Comparison of ENCODE assay signal across 18 mouse cellular contexts in genomic region chr12:100498006-100498405, GRCm38 (mm10).
"Had no signal": no experiment of that assay in that cellular context is flagged by ENCODE, and none has a peak within 500 bp of the region (broad histone marks: within the 10 kb centered on the region; RNA-seq: fewer than 3 reads in every experiment).

No protein-coding gene starts in this region.

- H3K9me3 ChIP-seq: limb, embryonic 10.5 days; liver, embryonic 15.5 days; midbrain, embryonic 10.5 days; neural tube, embryonic 13.5 days; stomach, embryonic 15.5 days had no signal

- ATAC-seq: lung, postnatal 0 days; midbrain, embryonic 16.5 days had no signal

- DNase-seq: kidney, adult 9 months; kidney, postnatal 36 days; lung, adult 2 months; lung, postnatal 36 days; right cerebral cortex, postnatal 14 days; thymus, adult 2 months; thymus, postnatal 25 days had no signal

- H3K4me1 ChIP-seq: limb, embryonic 10.5 days; liver, embryonic 15.5 days; midbrain, embryonic 10.5 days had no signal

- H3K4me3 ChIP-seq: layer of hippocampus, adult 2 months; left cerebral cortex, adult 2 months; limb, embryonic 10.5 days; liver, embryonic 15.5 days; midbrain, embryonic 10.5 days; neural tube, embryonic 13.5 days; stomach, embryonic 15.5 days had no signal

- H3K4me2 ChIP-seq: liver, embryonic 11.5 days; liver, embryonic 15.5 days; neural tube, embryonic 13.5 days; stomach, embryonic 15.5 days had no signal

- H3K27me3 ChIP-seq: liver, embryonic 15.5 days; neural tube, embryonic 13.5 days; stomach, embryonic 15.5 days had no signal

- H3K9ac ChIP-seq: liver, embryonic 15.5 days; neural tube, embryonic 13.5 days; stomach, embryonic 15.5 days had no signal

- H3K27ac ChIP-seq: kidney, postnatal 0 days; layer of hippocampus, adult 2 months; left cerebral cortex, adult 2 months; limb, embryonic 10.5 days; liver, embryonic 15.5 days; midbrain, embryonic 10.5 days; neural tube, embryonic 13.5 days; stomach, embryonic 15.5 days had no signal
